Mouse (Mus musculus) cerebellum, adult 2 months (tissue): Measurements from ENCODE around the gene Pithd1. TPM values are rescaled to one million over a fixed set of nuclear protein-coding genes. Genes with fewer than 3 reads are reported as not detected.

Experiments used
- DNase-seq, 2 experiments: peaks; one replicate each; pipeline ENCODE4 v3.0.0; 2021
- H3K27ac ChIP-seq: fragments of 200-500 bp; 2 replicates; pipeline ENCODE4 v1.5.1; 2012; ENCODE audit warnings: low read length, control low read depth, inconsistent platforms; ENCODE audit not compliant: insufficient read depth
- H3K27me3 ChIP-seq: fragments of 200-500 bp; 2 replicates; pipeline ENCODE4 v1.6.1; 2012; ENCODE audit warnings: inconsistent platforms, mild to moderate bottlenecking, low read length, moderate library complexity; ENCODE audit not compliant: control insufficient read depth, insufficient read depth
- H3K4me1 ChIP-seq: fragments of 200-500 bp; 2 replicates; pipeline ENCODE4 v1.6.1; 2011; ENCODE audit warnings: low read length; ENCODE audit not compliant: control insufficient read depth, insufficient read depth
- H3K4me3 ChIP-seq: fragments of 200-500 bp; replicated peaks from 2 replicates; pipeline ENCODE3; 2011; ENCODE audit warnings: mild to moderate bottlenecking, low read depth, low read length, control low read depth; ENCODE audit not compliant: insufficient read depth
- CTCF ChIP-seq: fragments of 200-500 bp; IDR thresholded peaks from 2 replicates; pipeline ENCODE4 v1.5.1; 2011; ENCODE audit warnings: low read depth, mild to moderate bottlenecking, control low read depth, low read length, moderate library complexity, borderline replicate concordance; ENCODE audit not compliant: insufficient read depth
- POLR2A ChIP-seq: fragments of 200-500 bp; IDR thresholded peaks from 2 replicates; pipeline ENCODE4 v1.6.1; 2011; ENCODE audit warnings: low read length, control low read depth, borderline replicate concordance; ENCODE audit not compliant: insufficient read depth
- WGBS: fragments of 180-500 bp; shearing (Covaris S2); methylation state at CpG from one replicate; pipeline ENCODE4 v1.1.7; 2018; 5-methylcytosine and 5-hydroxymethylcytosine counted together
- polyA plus RNA-seq: library from polyadenylated mRNA; depleted of rRNA; stranded (reverse); fragments of >200 nt; gene quantifications from 2 replicates; pipeline ENCODE4 v1.2.3, GENCODE M21; 2012

Gene Pithd1
- polyA plus RNA-seq, 1 experiment, result 130 TPM

DNA sequence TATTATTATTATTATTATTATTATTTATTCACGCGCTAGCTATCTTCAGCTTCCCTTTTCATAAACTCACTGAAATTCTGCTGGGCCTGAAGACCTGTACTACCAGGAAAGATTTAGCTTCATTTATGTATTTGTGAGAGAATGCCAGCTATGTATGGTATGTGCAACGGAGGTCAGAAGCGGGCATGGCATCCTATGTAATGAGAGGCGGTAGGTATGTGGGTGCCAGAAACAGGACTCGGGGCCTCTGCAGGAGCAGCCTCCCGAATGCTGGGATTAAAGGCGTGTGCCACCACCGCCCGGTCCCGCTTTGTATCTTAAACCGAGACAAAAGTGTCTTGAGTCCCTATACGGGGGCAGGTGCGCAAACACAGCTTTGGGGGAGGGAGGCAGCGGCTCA, 24.1 kb downstream of the Pithd1 start:
- H3K4me1 ChIP-seq, result peaks cover 6% of the 10 kb centered on the region; the same call in 1 of the 2 replicates
- 6% methylated on average over 15 of the region's 15 CpGs for WGBS
- H3K4me3 ChIP-seq, result peak overlapping the region; percentile 89
- peak overlapping the region; percentile 91 for H3K27ac ChIP-seq
- H3K27me3 ChIP-seq, result no peaks in the 10 kb centered on the region
- TF ChIP-seq POLR2A, result no peak
- TF ChIP-seq CTCF, result no peak
- DNase-seq, result no peak

DNA sequence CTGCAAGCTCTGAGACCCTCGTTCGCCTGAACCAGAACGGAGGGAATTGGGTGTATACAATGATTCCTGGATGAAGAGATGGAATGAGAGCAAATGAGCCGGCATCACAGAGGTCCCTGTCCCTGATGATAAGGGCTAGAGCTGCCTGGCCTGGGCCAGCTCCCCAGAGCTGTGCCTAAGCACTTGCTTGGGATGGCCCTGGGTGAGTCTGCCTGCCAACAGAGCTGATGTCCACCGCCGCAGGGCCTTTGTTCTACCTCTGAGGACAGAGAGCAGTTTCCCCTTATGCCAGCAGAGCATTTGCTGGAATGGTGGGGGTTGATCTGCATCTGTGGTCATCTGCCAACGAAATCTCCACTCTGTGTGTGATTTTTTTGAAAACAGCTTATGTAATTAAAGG, 24.9 kb downstream of the Pithd1 start:
- Histone ChIP-seq H3K4me3 (no peak overlapping the region), H3K4me1 (peaks cover 6% of the 10 kb centered on the region; the same call in 1 of the 2 replicates), H3K27me3 (no peaks in the 10 kb centered on the region), H3K27ac (no peak overlapping the region)
- no peak for TF ChIP-seq CTCF
- TF ChIP-seq POLR2A, result no peak
- DNase-seq, result peak in 1 of 2 experiments; percentile 35
- 76% methylated on average over 7 of the region's 7 CpGs for WGBS

DNA sequence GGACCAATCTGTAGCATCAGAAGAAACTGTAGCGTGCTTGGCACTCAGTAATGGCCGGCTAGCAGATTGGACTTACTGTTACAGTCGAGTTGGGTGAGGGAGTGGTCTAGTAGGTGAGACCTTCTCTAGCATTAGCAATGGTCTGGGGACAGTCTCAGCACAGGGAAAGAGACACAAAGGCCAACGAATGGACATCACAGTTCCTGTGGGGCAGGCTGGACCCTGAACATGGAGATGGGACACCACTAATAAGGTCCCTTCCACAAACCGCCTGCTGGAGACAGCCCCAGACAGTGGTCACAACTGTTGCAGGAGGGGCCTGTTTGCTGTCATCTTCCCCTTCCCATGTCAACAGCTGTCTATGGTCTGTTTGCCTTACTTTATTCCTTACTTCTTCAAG, 25.4 kb downstream of the Pithd1 start:
- Histone ChIP-seq H3K4me1 (peaks cover 6% of the 10 kb centered on the region; the same call in 1 of the 2 replicates), H3K4me3 (no peak overlapping the region), H3K27ac (no peak overlapping the region), H3K27me3 (no peaks in the 10 kb centered on the region)
- TF ChIP-seq POLR2A (no peak), CTCF (no peak)
- DNase-seq, result no peak
- 86% methylated on average over 5 of the region's 5 CpGs for WGBS

DNA sequence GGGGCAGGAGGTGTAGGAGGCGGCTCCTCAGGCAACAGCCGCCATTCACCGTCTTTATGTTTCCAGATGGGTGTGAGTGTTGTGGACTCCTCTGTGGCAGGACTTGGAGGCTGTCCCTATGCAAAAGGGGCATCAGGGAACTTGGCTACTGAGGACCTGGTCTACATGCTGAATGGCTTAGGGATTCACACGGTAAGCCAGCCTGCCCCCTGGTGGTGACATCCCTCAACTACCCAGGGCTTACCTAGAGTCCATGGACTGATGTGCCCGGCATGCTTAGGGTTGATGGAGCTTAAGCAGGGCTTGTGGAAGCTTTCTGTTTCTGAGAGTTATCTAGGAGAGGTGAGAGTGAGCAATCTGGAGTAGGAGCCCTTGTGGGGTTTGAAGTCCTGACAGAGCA, 26.3 kb downstream of the Pithd1 start:
- TF ChIP-seq POLR2A, result no peak
- peak; percentile 95 for TF ChIP-seq CTCF
- peaks cover 6% of the 10 kb centered on the region; the same call in 1 of the 2 replicates for H3K4me1 ChIP-seq
- no peak overlapping the region for H3K4me3 ChIP-seq
- 22% methylated on average over 5 of the region's 5 CpGs for WGBS
- peak; percentile 74 to 84 for DNase-seq
- H3K27me3 ChIP-seq, result no peaks in the 10 kb centered on the region
- H3K27ac ChIP-seq, result no peak overlapping the region

DNA sequence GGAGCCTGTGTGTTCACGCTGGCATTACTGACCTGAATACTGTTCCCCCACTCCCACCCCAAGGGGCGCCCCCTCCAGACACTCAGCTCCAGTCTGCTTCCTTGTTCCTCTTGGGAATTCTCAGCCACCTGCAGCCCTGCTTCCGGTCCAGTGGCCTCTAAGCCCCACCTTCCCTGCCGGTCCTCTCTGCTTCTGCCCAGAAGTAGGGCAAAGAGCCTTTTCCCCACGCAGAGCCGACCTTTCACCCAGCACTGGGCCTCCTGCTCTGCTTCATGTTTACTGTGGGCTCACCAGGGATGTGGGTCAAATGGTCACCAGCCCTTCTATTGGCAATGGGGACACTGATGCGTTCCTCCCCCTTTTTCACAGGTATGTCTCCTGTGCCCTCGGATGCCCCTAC, 28.7 kb downstream of the Pithd1 start:
- no peak for DNase-seq
- Histone ChIP-seq H3K27ac (no peak overlapping the region), H3K27me3 (no peaks in the 10 kb centered on the region), H3K4me1 (peaks cover 6% of the 10 kb centered on the region; the same call in 1 of the 2 replicates), H3K4me3 (no peak overlapping the region)
- TF ChIP-seq CTCF, result no peak
- TF ChIP-seq POLR2A, result no peak
- 58% methylated on average over 8 of the region's 8 CpGs for WGBS

DNA sequence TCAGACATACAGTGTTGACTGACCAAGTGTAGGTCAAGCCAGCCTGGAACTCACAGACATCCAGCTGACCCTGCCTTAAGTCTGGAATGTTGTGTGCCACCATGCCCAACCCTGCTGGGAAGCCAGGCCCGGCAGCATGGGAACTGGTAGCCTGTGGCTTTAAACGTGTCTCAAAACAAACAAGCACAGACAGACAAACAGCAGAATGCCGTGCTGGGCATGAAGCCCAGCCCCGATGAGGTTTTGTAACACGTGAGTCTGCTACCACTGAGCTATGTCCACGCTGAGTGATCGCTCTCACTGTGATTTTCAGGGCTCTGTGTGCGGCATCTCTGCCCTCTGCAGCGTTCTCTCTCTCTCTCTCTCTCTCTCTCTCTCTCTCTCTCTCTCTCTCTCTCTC, 31.2 kb downstream of the Pithd1 start:
- H3K27me3 ChIP-seq, result no peaks in the 10 kb centered on the region
- peaks cover 9% of the 10 kb centered on the region; the same call in 1 of the 2 replicates for H3K4me1 ChIP-seq
- 40% methylated on average over 9 of the region's 9 CpGs for WGBS
- H3K4me3 ChIP-seq, result no peak overlapping the region
- H3K27ac ChIP-seq, result no peak overlapping the region
- TF ChIP-seq POLR2A, result no peak
- TF ChIP-seq CTCF, result no peak
- no peak for DNase-seq

DNA sequence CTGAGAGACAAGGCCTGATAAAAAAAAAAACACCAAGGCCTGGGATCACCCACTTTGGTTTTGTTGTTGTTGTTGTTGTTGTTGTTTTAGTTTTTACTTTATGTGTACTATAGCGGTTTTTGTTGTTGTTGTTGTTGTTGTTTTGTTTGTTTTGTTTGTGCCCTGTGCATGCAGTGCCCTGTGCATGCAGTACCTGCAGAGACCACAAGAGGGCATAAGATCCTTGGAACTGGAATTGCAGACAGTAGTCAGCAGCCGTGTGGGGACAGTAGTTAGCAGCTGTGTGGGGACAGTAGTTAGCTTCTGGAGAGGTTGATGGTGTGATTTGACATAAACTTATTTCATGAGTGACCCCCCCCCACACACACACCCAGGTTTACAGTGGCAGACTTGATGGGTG, 32.8 kb downstream of the Pithd1 start:
- TF ChIP-seq POLR2A, result no peak
- TF ChIP-seq CTCF, result peak; percentile 85
- Histone ChIP-seq H3K27me3 (no peaks in the 10 kb centered on the region), H3K27ac (no peak overlapping the region), H3K4me1 (peaks cover 11% of the 10 kb centered on the region; the same call in 1 of the 2 replicates), H3K4me3 (no peak overlapping the region)
- 5% methylated on average over 2 of the region's 2 CpGs for WGBS
- peak; percentile 67 to 79 for DNase-seq

DNA sequence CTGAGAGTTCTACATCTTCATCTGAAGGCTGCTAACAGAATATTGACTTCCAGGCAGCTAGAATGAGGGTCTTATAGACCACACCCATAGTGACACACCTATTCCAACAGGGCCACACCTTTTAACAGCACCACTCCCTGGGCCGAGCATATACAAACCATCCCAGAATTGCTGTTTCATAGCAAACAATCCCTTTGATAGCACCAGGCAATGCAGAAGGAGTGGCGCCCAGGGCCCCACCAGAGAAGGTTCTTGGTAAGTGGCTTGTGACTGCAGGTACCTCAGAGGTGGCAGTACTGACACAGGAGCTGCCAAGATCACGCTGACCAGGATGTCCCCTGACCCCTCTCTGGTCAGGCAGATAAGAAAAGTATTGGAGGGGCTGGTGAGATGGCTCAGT, 33.9 kb downstream of the Pithd1 start:
- peaks cover 12% of the 10 kb centered on the region; the same call in 1 of the 2 replicates for H3K4me1 ChIP-seq
- WGBS, result 94% methylated on average over 3 of the region's 3 CpGs
- no peak for DNase-seq
- H3K27me3 ChIP-seq, result no peaks in the 10 kb centered on the region
- no peak overlapping the region for H3K4me3 ChIP-seq
- no peak overlapping the region for H3K27ac ChIP-seq
- TF ChIP-seq CTCF (no peak), POLR2A (no peak)
